20 mouse cellular contexts compared by ENCODE assay signal in genomic region chr8:122019162-122019561, GRCm38 (mm10).
"Had no signal": no experiment of that assay in that cellular context is flagged by ENCODE, and none has a peak within 500 bp of the region (broad histone marks: within the 10 kb centered on the region; RNA-seq: fewer than 3 reads in every experiment).

No protein-coding gene starts in this region.

- H3K4me3 ChIP-seq: hindbrain, embryonic 10.5 days; hindbrain, embryonic 12.5 days; kidney, embryonic 15.5 days; limb, embryonic 12.5 days; liver, embryonic 13.5 days; liver, embryonic 15.5 days had no signal

- H3K9me3 ChIP-seq: hindbrain, embryonic 10.5 days; hindbrain, embryonic 12.5 days; kidney, embryonic 15.5 days; limb, embryonic 12.5 days; liver, embryonic 13.5 days; liver, embryonic 15.5 days had no signal

- ATAC-seq: forebrain, postnatal 0 days; hindbrain, embryonic 16.5 days; inflammation-experienced regulatory T-cells, adult 6 months; intestine, embryonic 16.5 days had no signal

- H3K27ac ChIP-seq: hindbrain, embryonic 10.5 days; hindbrain, embryonic 12.5 days; kidney, embryonic 15.5 days; kidney, postnatal 0 days; limb, embryonic 12.5 days; liver, embryonic 13.5 days; liver, embryonic 15.5 days had no signal

- H3K4me1 ChIP-seq: kidney, embryonic 15.5 days had no signal

- H3K27me3 ChIP-seq: hindbrain, embryonic 12.5 days; kidney, embryonic 15.5 days; limb, embryonic 12.5 days; liver, embryonic 13.5 days; liver, embryonic 15.5 days had no signal

- DNase-seq: forebrain, postnatal 0 days; kidney, adult 11 months; kidney, adult 9 months; layer of hippocampus, adult 9-11 months; layer of hippocampus, postnatal 36 days; left cerebral cortex, postnatal 4 days; liver; liver, embryonic 13.5 days had no signal

- H3K4me2 ChIP-seq: heart, embryonic 11.5 days; hindbrain, embryonic 12.5 days; hindbrain, embryonic 14.5 days; kidney, embryonic 15.5 days; limb, embryonic 12.5 days; liver, embryonic 11.5 days; liver, embryonic 13.5 days; liver, embryonic 15.5 days had no signal

- H3K9ac ChIP-seq: forebrain, postnatal 0 days; hindbrain, embryonic 12.5 days; hindbrain, embryonic 14.5 days; kidney, embryonic 15.5 days; limb, embryonic 12.5 days; liver, embryonic 13.5 days; liver, embryonic 15.5 days had no signal
